Mouse (Mus musculus) common myeloid progenitor, adult 5-6 weeks (primary cell): Measurements from ENCODE around the gene Lacc1. TPM values are rescaled to one million over a fixed set of nuclear protein-coding genes. Genes with fewer than 3 reads are reported as not detected.
A peak's percentile ranks its signal among the peaks of the same experiment; 100 is the strongest.

Experiments
- ATAC-seq: replicated peaks from 2 replicates; pipeline ENCODE4 v1.8.0; 2016; ENCODE audit warnings: low read depth, mild to moderate bottlenecking, moderate TSS enrichment, inconsistent platforms; ENCODE audit not compliant: poor library complexity, severe bottlenecking
- total RNA-seq: library from RNA; stranded (forward); fragments of 200-1000, 187-1606 nt; gene quantifications from 2 replicates; pipeline ENCODE4 v1.2.3, GENCODE M21; 2017

The Lacc1 gene
- total RNA-seq, 1 experiment from 2014 or later = 10.0 TPM

DNA sequence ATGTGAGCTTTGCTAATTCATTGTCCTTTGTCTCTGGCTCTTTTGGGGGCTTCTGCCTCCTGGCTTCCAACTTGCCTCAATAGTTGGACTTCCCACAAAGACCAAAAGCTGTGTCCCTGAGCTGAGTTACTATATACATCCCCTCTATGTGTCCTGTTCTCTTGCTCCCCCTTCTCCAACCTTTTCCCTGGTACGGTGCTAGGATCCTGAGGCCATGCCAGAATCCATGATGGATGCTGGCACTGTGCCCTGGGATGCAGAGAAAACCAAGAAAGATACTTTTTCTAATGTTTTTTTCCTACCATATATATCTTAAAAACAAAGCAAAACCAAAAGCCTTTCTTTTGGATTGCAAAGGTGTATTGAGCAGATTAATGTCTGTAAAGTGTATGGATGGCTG is 54.9 kb downstream of the Lacc1 start:
- no peak for ATAC-seq

DNA sequence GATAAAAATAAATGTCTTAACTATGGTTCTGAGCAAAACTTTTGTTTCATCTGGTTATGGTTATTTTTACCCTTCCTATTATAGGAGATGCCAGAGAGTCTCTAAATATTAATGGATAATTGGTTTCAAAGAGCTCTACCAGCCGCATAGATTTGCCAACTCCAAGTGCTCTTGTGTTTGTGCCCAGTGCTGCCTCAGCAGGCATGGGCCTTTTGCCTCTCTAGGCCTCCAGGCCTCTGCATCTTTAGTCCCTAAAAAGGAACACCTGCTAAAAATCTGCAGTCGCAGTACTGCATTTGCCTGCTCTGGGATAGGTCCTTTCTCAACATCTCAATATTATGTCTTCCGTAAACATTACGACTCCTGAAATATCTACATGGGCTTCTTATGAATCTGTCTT is 55.5 kb downstream of the Lacc1 start:
- ATAC-seq = no peak

DNA sequence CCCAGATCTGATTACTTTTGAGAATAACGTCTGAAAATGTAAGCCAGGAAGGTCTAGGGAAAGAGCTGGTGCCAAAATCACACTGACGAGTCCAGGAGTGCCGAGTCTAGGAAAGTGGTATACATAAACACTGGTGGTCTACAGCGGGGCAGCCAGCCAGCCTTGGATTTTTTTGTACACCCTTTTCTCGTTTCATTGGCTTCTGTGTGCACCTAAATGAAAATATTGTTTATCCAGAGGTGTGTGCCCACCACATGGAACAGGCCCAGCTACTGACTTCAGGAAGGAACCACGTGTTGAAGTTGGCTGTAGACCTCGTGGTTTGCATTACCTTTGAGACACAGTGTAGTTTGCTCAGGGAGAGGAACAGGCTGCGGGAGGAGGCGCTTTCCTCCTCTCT is 57.1 kb downstream of the Lacc1 start:
- ATAC-seq = 0 out of 2 replicates have a peak, but pooled peaks have one; percentile 18

Other genes with a start within 250 kb of the Lacc1 start
- gene Ccdc122, start 132 bp downstream of the Lacc1 start, total RNA-seq = 19.4 and 26.2 TPM in 2 replicates
- 0.24 TPM in 1 of 2 replicates, not detected in the other for gene Enox1, start 119.9 kb upstream of the Lacc1 start, total RNA-seq